Mouse (Mus musculus) midbrain, embryonic 10.5 days (tissue): ENCODE results near the gene Arid3c. TPM values are rescaled to one million over a fixed set of nuclear protein-coding genes. Genes with fewer than 3 reads are reported as not detected.

Experiments
- DNase-seq: peaks from one replicate; pipeline ENCODE4 v3.0.0-alpha.2; 2017; ENCODE audit warnings: low spot score
- H3K27ac ChIP-seq: fragments of 300-500 bp; sonication (generic); replicated peaks from 2 replicates; pipeline ENCODE4 v1.5.1; 2016; ENCODE audit warnings: mild to moderate bottlenecking
- H3K27me3 ChIP-seq: fragments of 300-500 bp; sonication (generic); 2 replicates; pipeline ENCODE4 v1.6.1; 2016; ENCODE audit warnings: low read depth, mild to moderate bottlenecking; ENCODE audit not compliant: poor library complexity, severe bottlenecking
- H3K36me3 ChIP-seq: fragments of 300-500 bp; sonication (generic); 2 replicates; pipeline ENCODE4 v1.6.1; 2016; ENCODE audit warnings: mild to moderate bottlenecking, moderate library complexity
- H3K4me1 ChIP-seq: fragments of 300-500 bp; sonication (generic); 2 replicates; pipeline ENCODE4 v1.6.1; 2016
- H3K4me3 ChIP-seq: fragments of 300-500 bp; sonication (generic); 2 replicates; pipeline ENCODE4 v1.5.1; 2016; ENCODE audit warnings: mild to moderate bottlenecking, moderate library complexity
- H3K9me3 ChIP-seq: fragments of 300-500 bp; sonication (generic); replicated peaks from 2 replicates; pipeline ENCODE4 v1.6.1; 2016; ENCODE audit warnings: mild to moderate bottlenecking
- WGBS: fragments of 180-500 bp; shearing (Covaris S2); methylation state at CpG from one replicate; pipeline ENCODE4 v1.1.7; 2016; 5-methylcytosine and 5-hydroxymethylcytosine counted together
- polyA plus RNA-seq: library from polyadenylated mRNA; unstranded; fragments of >200 nt; fragmentation: Nextera tagmentation; extraction: Ambion mirVana; gene quantifications from 2 replicates; pipeline ENCODE4 v1.2.1, GENCODE M21; 2016

Arid3c gene
- polyA plus RNA-seq, 1 experiment from 2014 or later: 0.28 TPM

GRCm38 (mm10) chr4:41739260-41739659 lies 8.3 kb upstream of the Arid3c start:
- Histone ChIP-seq H3K27me3 (0 out of 2 replicates have a peak, but pooled peaks cover 5% of the 10 kb centered on the region), H3K9me3 (peaks cover 6% of the 10 kb centered on the region; the same call in 1 of the 2 replicates), H3K4me3 (peak overlapping the region; percentile 73; the same call in 1 of the 2 replicates), H3K4me1 (peaks cover 28% of the 10 kb centered on the region), H3K27ac (no peak overlapping the region), H3K36me3 (peaks cover 18% of the 10 kb centered on the region)
- no peak for DNase-seq
- WGBS: 89% methylated on average over 13 of the region's 13 CpGs

GRCm38 (mm10) chr4:41738256-41738603 lies 7.3 kb upstream of the Arid3c start:
- Histone ChIP-seq H3K4me3 (no peak overlapping the region), H3K27ac (no peak overlapping the region), H3K27me3 (peaks cover 10% of the 10 kb centered on the region), H3K9me3 (peaks cover 6% of the 10 kb centered on the region; the same call in 1 of the 2 replicates), H3K4me1 (peaks cover 28% of the 10 kb centered on the region), H3K36me3 (peaks cover 18% of the 10 kb centered on the region)
- 69% methylated on average over 1 of the region's 1 CpGs for WGBS
- DNase-seq: no peak

- Histone ChIP-seq H3K9me3 (peaks cover 6% of the 10 kb centered on the region; the same call in 1 of the 2 replicates), H3K4me3 (no peak overlapping the region), H3K36me3 (peaks cover 18% of the 10 kb centered on the region), H3K27ac (no peak overlapping the region), H3K27me3 (peaks cover 15% of the 10 kb centered on the region), H3K4me1 (peaks cover 28% of the 10 kb centered on the region)
- DNase-seq: peak; percentile 67
- 61% methylated on average over 8 of the region's 8 CpGs for WGBS
Observed at GRCm38 (mm10) chr4:41737602-41738255, 6.8 kb upstream of the Arid3c start.

GRCm38 (mm10) chr4:41726826-41727621 lies 3.9 kb downstream of the Arid3c start:
- peaks cover 43% of the 10 kb centered on the region for H3K4me1 ChIP-seq
- WGBS: 14% methylated on average over 20 of the region's 20 CpGs
- no peaks in the 10 kb centered on the region for H3K36me3 ChIP-seq
- H3K9me3 ChIP-seq: no peaks in the 10 kb centered on the region
- H3K27me3 ChIP-seq: peaks cover 85% of the 10 kb centered on the region
- DNase-seq: peak; percentile 12
- peak overlapping the region; percentile 23; the same call in 1 of the 2 replicates for H3K4me3 ChIP-seq
- H3K27ac ChIP-seq: no peak overlapping the region

- DNase-seq: peak; percentile 89
- H3K27ac ChIP-seq: peak within 1 kb of the TSS; percentile 87
- H3K4me3 ChIP-seq: peak within 1 kb of the TSS; percentile 95
- WGBS: under 1% methylated on average over 27 of the region's 27 CpGs
- H3K27me3 ChIP-seq: peaks cover 44% of the 10 kb centered on the region
- peaks cover 28% of the 10 kb centered on the region for H3K36me3 ChIP-seq
- no peaks in the 10 kb centered on the region for H3K9me3 ChIP-seq
- H3K4me1 ChIP-seq: peaks cover 35% of the 10 kb centered on the region
Observed at GRCm38 (mm10) chr4:41722918-41723351, 8.0 kb downstream of the Arid3c start, which contains the start of gene Dctn3. Gene Dctn3 (minus strand): TSS chr4:41723170.

- 70% methylated on average over 6 of the region's 6 CpGs for WGBS
Observed at GRCm38 (mm10) chr4:41716834-41717233, 14.1 kb downstream of the Arid3c start.

GRCm38 (mm10) chr4:41715596-41715995 lies 15.3 kb downstream of the Arid3c start:
- peaks cover 75% of the 10 kb centered on the region for H3K36me3 ChIP-seq
- H3K9me3 ChIP-seq: no peaks in the 10 kb centered on the region
- 86% methylated on average over 5 of the region's 5 CpGs for WGBS
- no peak overlapping the region for H3K4me3 ChIP-seq
- peaks cover 40% of the 10 kb centered on the region for H3K4me1 ChIP-seq
- H3K27ac ChIP-seq: no peak overlapping the region
- no peaks in the 10 kb centered on the region for H3K27me3 ChIP-seq
- DNase-seq: no peak

More at GRCm38 (mm10) chr4:41716834-41717233, 14.1 kb downstream of the Arid3c start:
- Histone ChIP-seq H3K27me3 (no peaks in the 10 kb centered on the region), H3K4me1 (peaks cover 32% of the 10 kb centered on the region), H3K36me3 (peaks cover 65% of the 10 kb centered on the region), H3K27ac (no peak overlapping the region), H3K4me3 (no peak overlapping the region), H3K9me3 (no peaks in the 10 kb centered on the region)
- DNase-seq: no peak

- Histone ChIP-seq H3K4me1 (peaks cover 40% of the 10 kb centered on the region), H3K27ac (no peak overlapping the region), H3K4me3 (no peak overlapping the region), H3K36me3 (peaks cover 74% of the 10 kb centered on the region), H3K9me3 (no peaks in the 10 kb centered on the region), H3K27me3 (no peaks in the 10 kb centered on the region)
- WGBS: 86% methylated on average over 8 of the region's 8 CpGs
- no peak for DNase-seq
Observed at GRCm38 (mm10) chr4:41715082-41715481, 15.9 kb downstream of the Arid3c start.

GRCm38 (mm10) chr4:41714276-41714675 lies 16.7 kb downstream of the Arid3c start:
- WGBS: 19% methylated on average over 8 of the region's 8 CpGs
- no peaks in the 10 kb centered on the region for H3K9me3 ChIP-seq
- H3K27me3 ChIP-seq: no peaks in the 10 kb centered on the region
- peak overlapping the region; percentile 70; the same call in 1 of the 2 replicates for H3K4me3 ChIP-seq
- peak; percentile 58 for DNase-seq
- peaks cover 66% of the 10 kb centered on the region for H3K36me3 ChIP-seq
- no peak overlapping the region for H3K27ac ChIP-seq
- H3K4me1 ChIP-seq: peaks cover 40% of the 10 kb centered on the region

GRCm38 (mm10) chr4:41713197-41714067 lies 17.5 kb downstream of the Arid3c start, which contains the start of gene Rpp25l:
Gene Rpp25l (minus strand): TSS chr4:41713534.
- H3K4me1 ChIP-seq: peaks cover 45% of the 10 kb centered on the region
- no peaks in the 10 kb centered on the region for H3K9me3 ChIP-seq
- H3K27me3 ChIP-seq: no peaks in the 10 kb centered on the region
- H3K27ac ChIP-seq: peak within 1 kb of the TSS; percentile 92
- peak within 1 kb of the TSS; percentile 70 for H3K4me3 ChIP-seq
- H3K36me3 ChIP-seq: peaks cover 57% of the 10 kb centered on the region
- peak; percentile 90 for DNase-seq
- under 1% methylated on average over 61 of the region's 61 CpGs for WGBS

- DNase-seq: no peak
- no peaks in the 10 kb centered on the region for H3K27me3 ChIP-seq
- peaks cover 52% of the 10 kb centered on the region for H3K4me1 ChIP-seq
- WGBS: 58% methylated on average over 31 of the region's 31 CpGs
- H3K4me3 ChIP-seq: peak overlapping the region; percentile 70
- peaks cover 49% of the 10 kb centered on the region for H3K36me3 ChIP-seq
- H3K27ac ChIP-seq: peak overlapping the region; percentile 92
- H3K9me3 ChIP-seq: no peaks in the 10 kb centered on the region
Observed at GRCm38 (mm10) chr4:41712421-41713196, 18.3 kb downstream of the Arid3c start.
